Mouse (Mus musculus) ES-E14 (cell line): Measurements from ENCODE around the gene Rabgap1l.

ENCODE experiments used
- MAFK ChIP-seq: IDR thresholded peaks from 2 replicates; pipeline ENCODE4 v1.6.1; 2014; ENCODE audit warnings: mild to moderate bottlenecking, low read depth, low read length, inconsistent platforms; ENCODE audit not compliant: insufficient read depth
- ZC3H11A ChIP-seq: IDR thresholded peaks from 2 replicates; pipeline ENCODE4 v1.6.1; 2012; ENCODE audit warnings: low read depth, mild to moderate bottlenecking, inconsistent platforms, low read length, borderline replicate concordance

DNA sequence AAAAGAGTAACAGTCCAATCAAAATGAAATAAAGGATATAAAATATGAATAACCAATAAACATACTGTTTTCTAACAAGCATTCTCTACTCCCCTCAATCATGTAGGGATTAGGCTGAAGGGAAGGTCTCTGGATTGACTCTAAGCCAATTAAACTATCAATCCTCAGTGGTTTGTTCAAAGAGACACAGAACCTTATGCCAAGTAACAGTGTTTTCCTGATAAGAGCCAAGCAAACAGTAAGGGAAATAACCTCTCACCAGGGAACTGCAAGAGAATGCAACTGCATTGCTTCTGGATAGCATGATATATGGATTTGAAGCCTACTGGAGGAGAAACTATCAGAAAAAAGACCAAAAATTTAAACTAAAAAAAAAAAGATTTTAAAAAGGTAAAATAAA is 37.7 kb downstream of the Rabgap1l start:
- no peak for TF ChIP-seq ZC3H11A
- no peak for TF ChIP-seq MAFK
